Mouse (Mus musculus): ENCODE measurements around the gene Atp6v0d1.

GRCm38 (mm10) chr8:105519591-105519990, 46.3 kb downstream of the Atp6v0d1 start:
- no peak for TF ChIP-seq CTCF (IDR thresholded peaks at IDR 0.05; ENCODE audit: low read depth)
- no peak for TF ChIP-seq EP300 (IDR thresholded peaks at IDR 0.05; ENCODE audit: low read depth)
